ENCODE assay signal across 28 mouse cellular contexts in the genomic region with DNA sequence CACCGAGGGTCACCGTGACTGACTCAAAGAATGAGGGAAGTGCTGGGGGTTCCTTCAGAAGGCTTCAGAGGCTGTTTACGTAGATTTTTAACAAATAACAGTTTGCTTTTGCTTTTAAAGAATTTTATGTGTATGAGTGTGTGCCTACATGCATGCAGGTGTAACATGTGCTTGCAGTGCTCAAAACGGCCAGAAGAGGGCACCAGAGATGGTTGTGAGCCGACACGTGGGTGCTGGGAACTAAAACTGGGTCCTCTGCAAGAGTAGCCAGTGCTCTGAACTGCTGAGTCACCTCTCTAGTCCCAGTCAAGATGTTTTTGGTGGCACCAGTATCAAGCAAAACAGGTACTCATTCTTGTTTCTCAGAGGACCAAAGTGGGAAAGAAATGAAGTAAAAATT. TPM values are rescaled to one million over a fixed set of nuclear protein-coding genes. Genes with fewer than 3 reads are reported as not detected.
DNase-seq lines count a peak whose midpoint lies in the region; TF ChIP-seq lines count a peak whose summit lies in the region.
"Had no signal": no experiment of that assay in that cellular context is flagged by ENCODE, and none has a peak within 500 bp of the region (broad histone marks: within the 10 kb centered on the region; RNA-seq: fewer than 3 reads in every experiment).

No protein-coding gene starts in this region.

- 0 out of 2 replicates have a peak, but pooled peaks have one; percentile 12 for TF ChIP-seq CTCF in cerebellum, adult 2 months (IDR thresholded peaks at IDR 0.05; ENCODE audit: borderline replicate concordance, insufficient read depth, low read depth, low read length)
- TF ChIP-seq CTCF in layer of hippocampus, adult 2 months (conservative IDR thresholded peaks at IDR 0.05) = peak; percentile 48

- no peak for DNase-seq in cerebellum, adult 2 months
- no peak for DNase-seq in cerebellum, adult 11 months
- no peak for DNase-seq in layer of hippocampus, adult 2 months (ENCODE audit: low spot score in 2 of 2)
- no peak for DNase-seq in layer of hippocampus, adult 9-11 months
- peak; percentile 7 for DNase-seq in 3T3-L1 (ENCODE audit: low read depth, low spot score)
- DNase-seq in NIH3T3 (ENCODE audit: low read depth) = peak; percentile 12
- DNase-seq in retina, postnatal 1 day = no peak
- DNase-seq in right cerebral cortex, postnatal 25 days = no peak
- DNase-seq: adrenal gland, postnatal 14 days; cerebellum, adult 9-11 months; gastrocnemius, postnatal 25 days; heart, postnatal 14 days; kidney, adult 8-10 months; kidney, postnatal 36 days; liver, embryonic 13.5 days; lung, postnatal 10 days; right cerebral cortex, postnatal 4 days; thymus, adult 18-20 months had no signal

- H3K4me3 ChIP-seq in cerebellum, adult 2 months (replicated peaks; ENCODE audit: insufficient read depth, low read depth, low read length) = no peak overlapping the region
- H3K4me3 ChIP-seq in layer of hippocampus, adult 2 months = no peak overlapping the region
- H3K4me3 ChIP-seq: embryonic facial prominence, embryonic 13.5 days; heart, embryonic 10.5 days; liver, embryonic 13.5 days; neural tube, embryonic 13.5 days had no signal

- WGBS in cerebellum, adult 2 months = 85% methylated on average over 6 of the region's 6 CpGs

- no peak overlapping the region for H3K27ac ChIP-seq in cerebellum, adult 2 months (ENCODE audit: insufficient read depth, low read length)
- H3K27ac ChIP-seq in layer of hippocampus, adult 2 months = no peak overlapping the region
- H3K27ac ChIP-seq: embryonic facial prominence, embryonic 13.5 days; heart, embryonic 10.5 days; hindbrain, embryonic 14.5 days; liver, embryonic 13.5 days; neural tube, embryonic 13.5 days had no signal

- no peaks in the 10 kb centered on the region for H3K27me3 ChIP-seq in cerebellum, adult 2 months (ENCODE audit: control insufficient read depth, insufficient read depth, low read length)
- H3K27me3 ChIP-seq: embryonic facial prominence, embryonic 13.5 days; liver, embryonic 13.5 days; neural tube, embryonic 13.5 days had no signal

- TF ChIP-seq POLR2A in cerebellum, adult 2 months (IDR thresholded peaks at IDR 0.05; ENCODE audit: borderline replicate concordance, insufficient read depth, low read length) = no peak

- no peaks in the 10 kb centered on the region for H3K4me1 ChIP-seq in cerebellum, adult 2 months (ENCODE audit: control insufficient read depth, insufficient read depth, low read length)
- H3K4me1 ChIP-seq: embryonic facial prominence, embryonic 13.5 days; liver, embryonic 13.5 days had no signal

RNA-seq across cellular contexts. Expression of a gene that starts 18.2 kb away (rescaled TPM):
- polyA plus RNA-seq in cerebellum, adult 2 months (2012; rRNA removed) = 13.7 and 15.5 TPM in 2 replicates
- total RNA-seq in layer of hippocampus, adult 2 months (2021) = 1 to 10 TPM; 7.1 to 7.6 TPM
- total RNA-seq: megakaryocyte-erythroid progenitor cell, adult 5-6 weeks; monocyte, adult 5-6 weeks had no signal
- polyA plus RNA-seq: activated CD4-positive, CD25-positive, alpha-beta regulatory T cell, adult 4 months had no signal

RNA-seq across cellular contexts. Expression of a gene that starts 34.0 kb away (rescaled TPM):
- polyA plus RNA-seq in cerebellum, adult 2 months (2012; rRNA removed) = 61.4 and 69.0 TPM in 2 replicates
- 10 to 100 TPM; 46.7 to 55.1 TPM for total RNA-seq in layer of hippocampus, adult 2 months (2021)

RNA-seq across cellular contexts. Expression of a gene that starts 38.3 kb away (rescaled TPM):
- 25.9 and 26.0 TPM in 2 replicates for polyA plus RNA-seq in cerebellum, adult 2 months (2012; rRNA removed)
- 10 to 100 TPM; 21.1 to 22.8 TPM for total RNA-seq in layer of hippocampus, adult 2 months (2021)

RNA-seq across cellular contexts. Expression of a gene that starts 38.4 kb away (rescaled TPM):
- 42.6 TPM in 2 replicates for polyA plus RNA-seq in cerebellum, adult 2 months (2012; rRNA removed)
- total RNA-seq in layer of hippocampus, adult 2 months (2021) = 10 to 100 TPM; 30.4 to 41.4 TPM

RNA-seq across cellular contexts. Expression of a gene that starts 59.5 kb away (rescaled TPM):
- polyA plus RNA-seq in cerebellum, adult 2 months (2012; rRNA removed) = not detected in 2 replicates
- total RNA-seq in layer of hippocampus, adult 2 months (2021) = not detected
- total RNA-seq: adrenal gland, postnatal 14 days; gastrocnemius, postnatal 25 days; heart, postnatal 14 days; layer of hippocampus, postnatal 25 days; left cerebral cortex, postnatal 25 days; megakaryocyte-erythroid progenitor cell, adult 5-6 weeks; monocyte, adult 5-6 weeks had no signal
- polyA plus RNA-seq: embryonic facial prominence, embryonic 13.5 days; heart, embryonic 10.5 days; hindbrain, embryonic 14.5 days; liver, embryonic 13.5 days; urinary bladder, adult 2 months had no signal

Comparison
In these comparisons a context has a peak if more than half of its experiments do, and no peak if none do; other contexts are left out.
1. DNase-seq: peak in 3T3-L1 (single experiment) and NIH3T3 (single experiment); none in cerebellum, adult 2 months (0 of 2), cerebellum, adult 11 months (single experiment), layer of hippocampus, adult 2 months (0 of 2), layer of hippocampus, adult 9-11 months (single experiment), retina, postnatal 1 day (single experiment) and right cerebral cortex, postnatal 25 days (single experiment).